Mouse (Mus musculus): Measurements from ENCODE around the gene Pgr15l. TPM values are rescaled to one million over a fixed set of nuclear protein-coding genes. Genes with fewer than 3 reads are reported as not detected.

Pgr15l gene
- total RNA-seq (2021), result under 1 TPM in 1 of 2 experiments, not detected in 1; 0.08 TPM
- long read RNA-seq, experiment 1, result 0 reads
- long read RNA-seq, experiment 2, result 0 reads

- no peak for DNase-seq (ENCODE audit: low spot score in 2 of 2)
Observed at GRCm38 (mm10) chrX:97072369-97072768, at the start of gene Pgr15l. Pgr15l (plus strand) TSS chrX:97072596.

GRCm38 (mm10) chrX:97027540-97027939 is 44.9 kb upstream of the Pgr15l start:
- no peak for DNase-seq (ENCODE audit: low spot score in 2 of 2)

DNA sequence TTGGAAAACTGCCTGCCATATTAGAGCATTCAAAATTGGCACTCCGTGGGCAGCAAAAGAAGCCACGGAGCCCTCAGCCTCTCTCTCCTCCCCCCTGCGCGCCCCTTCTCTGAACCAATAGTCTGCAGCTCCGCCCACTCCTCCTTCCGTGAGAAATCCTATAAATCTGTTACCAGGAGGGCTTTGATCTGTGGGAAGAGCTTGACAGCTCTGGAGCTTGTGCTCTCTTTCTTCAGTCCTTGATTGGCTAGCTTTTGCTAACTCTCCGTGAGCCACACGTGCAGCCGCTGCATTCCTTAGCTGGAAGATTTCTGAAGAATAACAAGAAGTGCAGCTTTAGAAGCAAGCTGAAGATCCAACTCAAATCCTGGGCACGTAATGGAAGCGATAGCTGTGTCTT is 2.6 kb upstream of the Pgr15l start:
- DNase-seq (ENCODE audit: low spot score in 2 of 2), result no peak

Data from adrenal gland, postnatal 4 days (tissue).